Mouse (Mus musculus) lung, postnatal 0 days (tissue): ENCODE data around the gene Grasp.

Experiments
- CTCF ChIP-seq: IDR thresholded peaks from 2 replicates; pipeline ENCODE4 v1.5.1; 2016; ENCODE audit warnings: antibody characterized with exemption, mild to moderate bottlenecking
- EP300 ChIP-seq: IDR thresholded peaks from 2 replicates; pipeline ENCODE4 v1.6.1; 2016; ENCODE audit warnings: antibody characterized with exemption, mild to moderate bottlenecking, control low read depth

DNA sequence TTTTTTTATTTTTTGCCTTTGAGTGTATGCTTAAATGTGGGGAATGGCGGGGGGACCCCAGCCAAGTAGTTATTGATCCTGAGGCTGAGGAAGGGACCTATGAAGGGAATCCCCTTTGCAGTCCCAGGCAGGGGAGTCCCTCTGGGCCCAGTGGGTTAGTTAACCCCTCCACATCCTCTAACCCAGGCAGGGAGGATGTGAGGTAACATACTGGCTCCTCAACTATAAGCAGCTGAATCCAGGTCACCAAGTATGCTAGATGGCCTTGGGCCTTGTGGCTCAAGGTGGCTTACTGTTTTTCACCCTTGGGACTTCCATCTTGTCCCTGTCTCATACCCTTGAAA is 23.1 kb downstream of the Grasp start:
- TF ChIP-seq CTCF (no peak), EP300 (no peak)
